8 mouse cellular contexts compared by ENCODE assay signal in the genomic region with DNA sequence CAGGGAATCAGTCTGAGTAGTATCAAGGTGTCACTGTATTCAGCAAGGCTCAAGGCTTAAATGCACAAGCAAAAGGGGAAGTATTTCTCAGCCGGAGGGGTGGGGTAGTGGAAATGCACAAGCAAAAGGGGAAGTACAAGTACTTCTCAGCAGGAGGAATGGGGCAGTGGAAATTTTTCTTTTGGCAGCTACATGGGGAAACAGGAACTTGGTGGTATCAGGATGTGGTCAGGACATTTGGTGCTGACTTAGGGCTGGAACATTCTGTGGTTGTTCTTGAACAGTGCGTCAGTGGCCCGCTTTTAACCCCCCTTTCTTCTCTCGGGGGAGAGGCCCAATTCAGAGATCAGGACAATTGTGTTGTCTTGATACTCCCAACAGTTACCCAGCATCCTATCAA. TPM values are rescaled to one million over a fixed set of nuclear protein-coding genes. Genes with fewer than 3 reads are reported as not detected.
"Had no signal": no experiment of that assay in that cellular context is flagged by ENCODE, and none has a peak within 500 bp of the region (broad histone marks: within the 10 kb centered on the region; RNA-seq: fewer than 3 reads in every experiment).

No protein-coding gene starts in this region.

RNA-seq across cellular contexts. Expression of a gene that starts 26.3 kb away (rescaled TPM):
- total RNA-seq: monocyte, adult 5-6 weeks; neutrophil, adult 5-6 weeks had no signal
- polyA plus RNA-seq: liver, embryonic 16.5 days; midbrain, embryonic 15.5 days; neural tube, embryonic 12.5 days; spleen, adult 2 months; testis, adult 2 months; thymus, adult 2 months had no signal

RNA-seq across cellular contexts. Expression of a gene that starts 39.4 kb away (rescaled TPM):
- total RNA-seq: monocyte, adult 5-6 weeks had no signal
- polyA plus RNA-seq: spleen, adult 2 months had no signal
